Mouse (Mus musculus): ENCODE data around the gene F8a.

- no peak for TF ChIP-seq CTCF (IDR thresholded peaks at IDR 0.05; ENCODE audit: extremely low read depth, insufficient read depth, low read length)
- peak; percentile 83 for TF ChIP-seq POLR2A (IDR thresholded peaks at IDR 0.05; ENCODE audit: extremely low read depth, insufficient read depth, low read length)
Measured at GRCm38 (mm10) chrX:73227914-73228605, at the start of gene F8a.
